Mouse (Mus musculus) stomach, postnatal 0 days (tissue): Measurements from ENCODE around the gene Rai14.

Experiments used
- CTCF ChIP-seq: IDR thresholded peaks from 2 replicates; pipeline ENCODE4 v1.5.1; 2016; ENCODE audit warnings: antibody characterized with exemption, low read depth, mild to moderate bottlenecking, moderate library complexity
- EP300 ChIP-seq: optimal IDR thresholded peaks from 2 replicates; pipeline ENCODE3; 2016; ENCODE audit warnings: antibody characterized with exemption

- TF ChIP-seq CTCF (no peak), EP300 (no peak)
Observed at GRCm38 (mm10) chr15:10595408-10595807, 119.0 kb downstream of the Rai14 start.
